Mouse (Mus musculus) brain, adult 2 months (tissue): ENCODE measurements around the gene Pgf.
A peak's percentile ranks its signal among the peaks of the same experiment; 100 is the strongest.
"Not testable (repeated sequence)": the region's sequence is repeated elsewhere in the genome, so short reads cannot be mapped to it uniquely, and the experiment has no call there.

Experiments used
- DNase-seq: peaks from one replicate; pipeline ENCODE4 v3.0.0; 2011; ENCODE audit warnings: low read depth, low spot score

The Pgf gene

DNA sequence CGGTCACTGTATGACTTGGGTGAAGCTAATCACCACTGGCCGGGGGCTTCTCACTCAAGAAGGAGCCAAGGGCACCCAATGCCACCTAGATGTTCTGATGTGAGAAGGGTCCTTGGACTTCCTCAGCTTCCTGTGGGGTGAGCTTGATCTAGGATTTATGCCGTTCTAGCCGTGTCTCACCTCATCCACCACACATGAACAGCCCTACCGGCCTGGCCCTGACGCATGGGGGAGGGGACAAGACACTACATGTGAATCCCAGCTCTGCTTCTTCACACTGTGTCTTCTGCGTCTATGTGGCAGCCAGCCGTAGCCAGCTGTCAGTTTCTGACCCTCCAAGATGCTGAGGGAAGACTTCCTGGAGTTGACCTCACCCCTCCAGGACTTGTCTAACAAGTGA, 18.8 kb downstream of the Pgf start:
- DNase-seq = no peak

- DNase-seq = no peak
Measured at GRCm38 (mm10) chr12:85157797-85158460, 19.7 kb downstream of the Pgf start.

GRCm38 (mm10) chr12:85156324-85156723, 21.3 kb downstream of the Pgf start:
- DNase-seq = peak; percentile 71

- no peak for DNase-seq
Measured at GRCm38 (mm10) chr12:85153011-85153410, 24.6 kb downstream of the Pgf start.

DNA sequence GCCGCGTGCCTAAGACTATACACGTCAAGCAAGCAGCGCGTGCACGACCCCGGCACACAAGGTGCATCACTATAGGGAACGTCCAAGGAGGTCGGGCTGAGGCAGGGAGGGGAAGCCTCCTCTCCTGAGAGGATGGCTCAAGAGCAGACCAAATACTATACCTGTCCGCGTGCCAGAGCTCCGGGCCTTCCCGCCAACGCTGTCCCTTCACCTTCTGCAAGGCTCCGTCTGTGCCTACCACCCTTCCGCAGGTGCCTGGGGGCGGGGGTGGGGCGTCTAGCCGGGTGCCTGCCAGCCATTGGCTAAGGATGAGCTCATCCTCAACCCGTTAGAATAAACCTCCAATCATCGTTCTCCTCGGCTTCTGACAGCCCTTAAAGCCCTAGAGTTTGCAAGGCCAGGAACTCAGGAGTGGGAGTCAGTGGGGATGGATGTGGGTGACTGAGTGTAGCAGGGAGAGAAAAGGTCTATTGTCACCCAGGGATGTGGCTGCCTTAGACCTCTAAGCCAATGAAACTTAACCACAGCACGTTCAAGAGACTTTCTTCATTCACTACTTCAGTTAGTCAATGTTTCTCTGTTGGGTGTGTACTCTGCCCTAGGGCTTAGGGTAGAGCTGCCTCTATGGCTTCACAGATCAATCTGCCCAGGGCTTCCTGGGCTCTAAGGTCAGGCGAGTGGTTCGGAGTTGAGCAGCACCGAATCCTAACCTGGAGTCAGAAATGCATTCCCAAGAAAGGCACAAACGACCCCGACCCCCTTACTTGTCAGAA, 26.4 kb downstream of the Pgf start, which contains the start of gene Rps6kl1:
Gene Rps6kl1, minus strand, starts transcription at position 263 of the 773 bp plus-strand sequence.
- peak; percentile 97 for DNase-seq

DNA sequence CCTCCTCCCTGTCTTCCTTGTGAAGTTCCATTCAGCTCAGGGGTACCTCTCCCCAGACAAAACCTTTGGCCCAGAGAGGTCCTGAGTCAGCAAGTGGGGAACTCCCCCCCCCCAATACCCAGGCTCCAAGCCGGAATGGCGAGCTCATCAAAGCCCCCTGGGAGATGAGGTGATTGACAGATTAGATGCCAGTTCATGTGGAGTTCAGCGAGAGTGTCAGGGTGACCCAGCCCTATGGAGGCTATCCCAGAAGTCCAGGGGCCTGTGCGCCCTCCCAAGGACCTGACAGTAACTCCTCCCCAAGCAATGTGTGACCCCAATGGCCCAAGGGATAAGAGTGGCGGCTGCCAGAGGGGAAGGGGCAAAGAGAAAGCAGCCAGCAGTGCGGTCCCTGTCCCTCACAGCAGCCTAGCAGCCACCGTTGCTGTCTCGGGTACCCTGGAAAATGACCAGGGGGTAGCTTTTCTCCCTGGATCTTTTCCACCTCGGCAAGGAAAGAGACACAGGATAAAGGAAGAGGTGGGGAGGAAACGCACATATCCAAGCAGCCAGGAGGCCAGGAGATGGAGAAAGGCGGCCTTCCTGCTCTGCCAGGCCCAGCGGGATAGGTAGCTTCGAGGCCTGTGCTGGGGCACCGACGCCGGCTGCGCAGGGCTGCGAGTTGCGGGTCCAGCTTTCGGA, 27.1 kb downstream of the Pgf start:
- no peak for DNase-seq

GRCm38 (mm10) chr12:85146881-85147280, 30.7 kb downstream of the Pgf start:
- no peak for DNase-seq

DNA sequence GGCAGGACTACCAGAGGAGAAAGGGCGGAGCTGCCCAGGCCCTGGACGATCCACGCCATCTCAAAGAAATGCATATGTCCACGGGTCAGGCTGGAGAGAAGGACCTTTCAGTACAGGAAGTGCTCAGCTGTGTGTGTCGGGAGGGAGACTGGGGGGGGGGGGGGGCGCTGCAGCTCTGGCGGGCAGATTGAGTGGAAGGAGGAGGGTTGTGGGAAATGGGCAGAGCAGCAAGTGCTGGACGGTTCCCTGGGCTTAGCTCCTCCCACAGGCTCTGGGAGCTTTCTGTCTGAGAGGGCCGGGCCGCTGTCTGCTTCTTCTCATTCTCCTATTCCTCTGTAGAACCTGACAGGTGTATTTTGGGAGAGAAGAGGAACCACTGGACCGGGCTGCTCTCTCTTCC, 31.2 kb downstream of the Pgf start:
- no peak for DNase-seq

DNA sequence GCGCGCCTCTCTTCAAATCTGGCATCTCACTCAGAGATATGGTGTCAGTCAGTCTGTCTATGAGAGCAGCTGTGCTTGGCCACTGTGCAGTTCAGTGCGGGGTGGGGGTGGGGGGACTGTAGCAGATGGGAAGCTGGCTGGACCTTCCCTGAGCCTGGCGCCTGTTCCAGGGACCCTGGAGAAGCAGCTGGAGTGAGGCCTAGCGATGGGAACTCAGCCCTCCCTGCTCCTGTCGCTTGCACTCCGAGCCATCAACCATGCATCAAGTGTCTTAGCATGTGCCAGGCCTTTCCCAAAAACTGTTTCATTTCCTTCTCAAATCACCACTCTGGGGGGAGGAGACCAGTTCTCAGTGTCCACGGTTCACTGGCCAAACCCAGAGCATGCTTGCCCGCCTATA, 32.0 kb downstream of the Pgf start:
- DNase-seq = no peak

DNA sequence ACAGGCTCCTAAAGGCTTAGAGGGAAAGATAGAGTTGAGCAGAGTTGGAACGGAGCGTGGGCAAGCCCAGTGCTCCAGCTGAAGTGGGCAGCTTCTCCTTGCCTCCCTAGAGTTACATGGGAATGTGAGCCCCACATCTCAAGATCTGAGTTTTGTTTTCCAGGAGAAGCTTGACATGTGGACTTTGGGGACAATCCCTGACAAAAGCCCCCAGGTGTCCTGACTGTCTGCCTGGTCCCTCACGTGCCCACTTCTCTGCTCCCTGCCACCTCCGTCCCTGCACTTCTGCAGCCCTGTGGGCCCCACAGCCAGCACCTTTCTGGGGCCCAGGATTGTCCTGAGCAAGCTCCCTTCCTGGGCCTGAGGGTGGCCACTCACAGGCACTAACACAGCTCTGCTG, 32.8 kb downstream of the Pgf start:
- DNase-seq = no peak

- DNase-seq = not testable (repeated sequence)
Measured at GRCm38 (mm10) chr12:85144276-85144675, 33.3 kb downstream of the Pgf start.

DNA sequence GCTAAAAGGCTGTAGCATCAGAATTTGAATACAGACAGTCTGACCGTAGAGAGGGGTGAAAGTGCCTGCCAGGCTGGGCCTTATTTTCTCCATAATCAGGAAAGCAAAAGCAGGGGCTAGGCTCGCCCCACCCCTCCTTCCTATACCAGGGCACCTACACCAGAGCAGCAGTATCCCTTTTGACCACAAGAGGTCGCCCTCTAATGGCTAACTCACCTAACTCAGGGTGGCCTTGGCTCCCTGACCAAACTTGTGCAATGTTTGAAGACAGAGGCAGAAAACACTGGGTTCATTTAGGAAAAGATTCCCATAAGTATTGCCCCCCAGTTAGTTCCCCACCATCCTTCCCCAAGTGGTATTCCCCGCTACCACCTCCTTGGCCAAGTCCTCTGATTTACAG, 34.8 kb downstream of the Pgf start:
- DNase-seq = peak; percentile 90

GRCm38 (mm10) chr12:85141096-85141495, 36.5 kb downstream of the Pgf start:
- no peak for DNase-seq

GRCm38 (mm10) chr12:85140036-85140701, 37.4 kb downstream of the Pgf start:
- no peak for DNase-seq

- no peak for DNase-seq
Measured at GRCm38 (mm10) chr12:85136627-85137026, 41.0 kb downstream of the Pgf start.

GRCm38 (mm10) chr12:85135513-85136470, 41.8 kb downstream of the Pgf start:
- DNase-seq = peak; percentile 76

DNA sequence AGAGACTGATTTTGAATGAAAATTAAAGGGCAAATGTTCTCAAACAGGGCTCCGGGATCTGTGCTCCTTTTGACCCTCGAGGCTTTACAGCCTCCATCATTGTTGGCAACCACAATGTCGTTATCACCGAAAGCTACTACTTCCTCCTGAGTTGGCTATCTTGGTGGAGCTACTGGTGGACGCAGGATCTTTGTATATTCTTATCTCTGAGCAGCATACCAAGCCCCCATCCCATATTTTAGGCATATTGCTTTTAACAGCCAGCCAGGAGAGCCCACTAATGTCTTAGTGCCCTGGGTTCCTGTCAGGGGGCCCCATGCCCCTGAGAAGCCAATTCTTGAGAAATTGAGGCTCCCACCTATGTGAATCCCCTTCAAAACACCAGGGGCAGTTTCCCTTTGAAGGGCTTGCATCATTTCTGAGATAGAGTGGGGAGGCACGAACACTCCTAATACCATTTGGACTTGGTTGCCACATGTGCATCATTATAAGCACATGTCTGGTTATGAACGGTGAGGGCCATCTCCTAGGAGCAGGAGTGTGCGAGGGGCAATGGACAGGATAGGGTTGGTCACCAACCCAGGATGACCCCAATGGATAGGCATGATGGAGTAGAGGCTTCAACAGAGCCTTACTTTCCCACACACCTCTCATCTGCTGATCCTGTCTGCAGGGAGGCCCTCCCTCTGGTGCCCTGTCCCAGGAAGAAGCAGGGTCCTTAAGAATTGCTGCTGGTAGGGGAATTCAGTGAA, 43.4 kb downstream of the Pgf start:
- no peak for DNase-seq

GRCm38 (mm10) chr12:85131361-85131760, 46.2 kb downstream of the Pgf start:
- no peak for DNase-seq

GRCm38 (mm10) chr12:85129426-85129978, 48.1 kb downstream of the Pgf start:
- no peak for DNase-seq
